Mouse (Mus musculus) midbrain, embryonic 10.5 days (tissue): ENCODE measurements around the gene Smok2b. TPM values are rescaled to one million over a fixed set of nuclear protein-coding genes. Genes with fewer than 3 reads are reported as not detected.
"Not testable (repeated sequence)": the region's sequence is repeated elsewhere in the genome, so short reads cannot be mapped to it uniquely, and the experiment has no call there.

Experiments used
- DNase-seq: peaks from one replicate; pipeline ENCODE4 v3.0.0-alpha.2; 2017; ENCODE audit warnings: low spot score
- H3K27ac ChIP-seq: fragments of 300-500 bp; sonication (generic); replicated peaks from 2 replicates; pipeline ENCODE4 v1.5.1; 2016; ENCODE audit warnings: mild to moderate bottlenecking
- H3K27me3 ChIP-seq: fragments of 300-500 bp; sonication (generic); 2 replicates; pipeline ENCODE4 v1.6.1; 2016; ENCODE audit warnings: low read depth, mild to moderate bottlenecking; ENCODE audit not compliant: poor library complexity, severe bottlenecking
- H3K36me3 ChIP-seq: fragments of 300-500 bp; sonication (generic); 2 replicates; pipeline ENCODE4 v1.6.1; 2016; ENCODE audit warnings: mild to moderate bottlenecking, moderate library complexity
- H3K4me1 ChIP-seq: fragments of 300-500 bp; sonication (generic); 2 replicates; pipeline ENCODE4 v1.6.1; 2016
- H3K4me3 ChIP-seq: fragments of 300-500 bp; sonication (generic); 2 replicates; pipeline ENCODE4 v1.5.1; 2016; ENCODE audit warnings: mild to moderate bottlenecking, moderate library complexity
- H3K9me3 ChIP-seq: fragments of 300-500 bp; sonication (generic); replicated peaks from 2 replicates; pipeline ENCODE4 v1.6.1; 2016; ENCODE audit warnings: mild to moderate bottlenecking
- WGBS: fragments of 180-500 bp; shearing (Covaris S2); methylation state at CpG from one replicate; pipeline ENCODE4 v1.1.7; 2016; 5-methylcytosine and 5-hydroxymethylcytosine counted together
- polyA plus RNA-seq: library from polyadenylated mRNA; unstranded; fragments of >200 nt; fragmentation: Nextera tagmentation; extraction: Ambion mirVana; gene quantifications from 2 replicates; pipeline ENCODE4 v1.2.1, GENCODE M21; 2016

The Smok2b gene
- polyA plus RNA-seq: not detected in 2 replicates

- H3K9me3 ChIP-seq: peaks cover 100% of the 10 kb centered on the region
- WGBS: 84% methylated on average over 2 of the region's 2 CpGs
- DNase-seq, H3K27ac ChIP-seq, H3K36me3 ChIP-seq, H3K4me3 ChIP-seq, H3K4me1 ChIP-seq, H3K27me3 ChIP-seq: not testable (repeated sequence)
Observed at GRCm38 (mm10) chr17:13229957-13230356, at the start of gene Smok2b. Gene Smok2b (plus strand): TSS chr17:13230257.

- DNase-seq: not testable (repeated sequence)
- H3K9me3 ChIP-seq: peaks cover 60% of the 10 kb centered on the region
Observed at GRCm38 (mm10) chr17:13180491-13180890, 49.6 kb upstream of the Smok2b start.

GRCm38 (mm10) chr17:13182712-13183111, 47.3 kb upstream of the Smok2b start:
- not testable (repeated sequence) for H3K4me1 ChIP-seq, DNase-seq, H3K27ac ChIP-seq, H3K4me3 ChIP-seq, H3K36me3 ChIP-seq, H3K27me3 ChIP-seq
- WGBS: 79% methylated on average over 3 of the region's 4 CpGs
- peaks cover 78% of the 10 kb centered on the region for H3K9me3 ChIP-seq

More at GRCm38 (mm10) chr17:13180491-13180890, 49.6 kb upstream of the Smok2b start:
- H3K4me3 ChIP-seq, H3K27me3 ChIP-seq, H3K27ac ChIP-seq, H3K36me3 ChIP-seq, H3K4me1 ChIP-seq: not testable (repeated sequence)
- WGBS: 93% methylated on average over 5 of the region's 5 CpGs

- H3K9me3 ChIP-seq: peaks cover 77% of the 10 kb centered on the region
- H3K36me3 ChIP-seq, H3K27me3 ChIP-seq, H3K4me3 ChIP-seq, DNase-seq, H3K4me1 ChIP-seq, H3K27ac ChIP-seq: not testable (repeated sequence)
- 95% methylated on average over 5 of the region's 5 CpGs for WGBS
Observed at GRCm38 (mm10) chr17:13184514-13184913, 45.5 kb upstream of the Smok2b start.

- not testable (repeated sequence) for H3K4me1 ChIP-seq, H3K27me3 ChIP-seq, H3K4me3 ChIP-seq, H3K36me3 ChIP-seq, H3K27ac ChIP-seq, DNase-seq
- WGBS: 86% methylated on average over 6 of the region's 6 CpGs
- H3K9me3 ChIP-seq: peaks cover 74% of the 10 kb centered on the region
Observed at GRCm38 (mm10) chr17:13186541-13186940, 43.5 kb upstream of the Smok2b start.

- H3K27me3 ChIP-seq, H3K36me3 ChIP-seq, H3K4me1 ChIP-seq, H3K27ac ChIP-seq, DNase-seq, H3K4me3 ChIP-seq: not testable (repeated sequence)
- H3K9me3 ChIP-seq: peaks cover 74% of the 10 kb centered on the region
- WGBS: 77% methylated on average over 6 of the region's 6 CpGs
Observed at GRCm38 (mm10) chr17:13187621-13188020, 42.4 kb upstream of the Smok2b start.

- not testable (repeated sequence) for H3K4me3 ChIP-seq, H3K27ac ChIP-seq, H3K36me3 ChIP-seq, H3K27me3 ChIP-seq, DNase-seq, H3K4me1 ChIP-seq
- peaks cover 78% of the 10 kb centered on the region for H3K9me3 ChIP-seq
- 86% methylated on average over 2 of the region's 2 CpGs for WGBS
Observed at GRCm38 (mm10) chr17:13188846-13189245, 41.2 kb upstream of the Smok2b start.

GRCm38 (mm10) chr17:13190836-13191583, 39.0 kb upstream of the Smok2b start:
- not testable (repeated sequence) for H3K36me3 ChIP-seq, H3K27ac ChIP-seq, DNase-seq, H3K27me3 ChIP-seq, H3K4me1 ChIP-seq, H3K4me3 ChIP-seq
- H3K9me3 ChIP-seq: peaks cover 82% of the 10 kb centered on the region
- WGBS: 86% methylated on average over 10 of the region's 10 CpGs

GRCm38 (mm10) chr17:13196486-13196885, 33.6 kb upstream of the Smok2b start:
- WGBS: 69% methylated on average over 4 of the region's 4 CpGs
- not testable (repeated sequence) for DNase-seq, H3K27ac ChIP-seq, H3K36me3 ChIP-seq, H3K4me1 ChIP-seq, H3K4me3 ChIP-seq, H3K27me3 ChIP-seq
- peaks cover 85% of the 10 kb centered on the region for H3K9me3 ChIP-seq

GRCm38 (mm10) chr17:13198812-13199211, 31.2 kb upstream of the Smok2b start:
- not testable (repeated sequence) for DNase-seq, H3K27me3 ChIP-seq, H3K4me3 ChIP-seq, H3K27ac ChIP-seq, H3K4me1 ChIP-seq, H3K36me3 ChIP-seq
- peaks cover 76% of the 10 kb centered on the region for H3K9me3 ChIP-seq
- 84% methylated on average over 2 of the region's 2 CpGs for WGBS

- peaks cover 69% of the 10 kb centered on the region for H3K9me3 ChIP-seq
- H3K27ac ChIP-seq, H3K4me1 ChIP-seq, H3K36me3 ChIP-seq, H3K4me3 ChIP-seq, H3K27me3 ChIP-seq, DNase-seq: not testable (repeated sequence)
- WGBS: 87% methylated on average over 8 of the region's 9 CpGs
Observed at GRCm38 (mm10) chr17:13199880-13200409, 30.1 kb upstream of the Smok2b start.

GRCm38 (mm10) chr17:13201551-13201950, 28.5 kb upstream of the Smok2b start:
- not testable (repeated sequence) for H3K27ac ChIP-seq, H3K4me1 ChIP-seq, H3K4me3 ChIP-seq, H3K27me3 ChIP-seq, DNase-seq, H3K36me3 ChIP-seq
- H3K9me3 ChIP-seq: peaks cover 69% of the 10 kb centered on the region
- WGBS: 93% methylated on average over 4 of the region's 4 CpGs

GRCm38 (mm10) chr17:13202453-13203107, 27.5 kb upstream of the Smok2b start:
- peaks cover 75% of the 10 kb centered on the region for H3K9me3 ChIP-seq
- WGBS: 90% methylated on average over 2 of the region's 3 CpGs
- H3K27me3 ChIP-seq, H3K27ac ChIP-seq, H3K4me1 ChIP-seq, H3K36me3 ChIP-seq, H3K4me3 ChIP-seq, DNase-seq: not testable (repeated sequence)
